Mouse (Mus musculus) gastrocnemius, postnatal 25 days (tissue): ENCODE results near the gene Krtap29-1. TPM values are rescaled to one million over a fixed set of nuclear protein-coding genes. Genes with fewer than 3 reads are reported as not detected.

Source experiments
- DNase-seq: peaks from one replicate; pipeline ENCODE4 v3.0.0; 2022
- total RNA-seq, 2 experiments: library from RNA; stranded (reverse); gene quantifications; 1 replicate in 1 of 2; 2 replicates in 1 of 2; pipeline ENCODE4 v1.2.3; 2021

The Krtap29-1 gene
- total RNA-seq, 2 experiments from 2014 or later = not detected

DNA sequence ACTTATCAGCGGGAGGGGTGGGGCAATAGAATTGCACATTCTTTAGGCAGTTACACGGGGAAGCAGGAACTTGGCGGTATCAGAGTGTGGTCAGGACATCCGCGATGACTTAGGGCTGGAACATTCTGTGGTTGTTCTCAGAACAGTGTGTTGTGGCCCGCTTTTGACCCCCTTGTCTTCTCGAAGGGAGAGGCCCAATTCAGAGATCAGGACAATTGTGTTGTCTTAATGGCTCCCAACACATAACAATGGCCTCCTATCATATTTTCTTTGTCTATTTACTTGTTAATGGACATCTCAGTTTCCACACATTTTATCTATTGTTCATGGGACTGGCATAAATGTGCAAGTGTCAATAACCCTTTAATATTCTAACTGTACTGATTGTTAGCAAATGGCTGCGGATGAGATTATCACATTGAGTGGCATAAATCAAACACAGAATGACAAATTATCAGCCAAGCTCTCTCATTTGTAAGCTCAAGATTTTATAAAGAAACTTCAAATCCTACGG is 41.0 kb downstream of the Krtap29-1 start:
- DNase-seq = no peak

DNA sequence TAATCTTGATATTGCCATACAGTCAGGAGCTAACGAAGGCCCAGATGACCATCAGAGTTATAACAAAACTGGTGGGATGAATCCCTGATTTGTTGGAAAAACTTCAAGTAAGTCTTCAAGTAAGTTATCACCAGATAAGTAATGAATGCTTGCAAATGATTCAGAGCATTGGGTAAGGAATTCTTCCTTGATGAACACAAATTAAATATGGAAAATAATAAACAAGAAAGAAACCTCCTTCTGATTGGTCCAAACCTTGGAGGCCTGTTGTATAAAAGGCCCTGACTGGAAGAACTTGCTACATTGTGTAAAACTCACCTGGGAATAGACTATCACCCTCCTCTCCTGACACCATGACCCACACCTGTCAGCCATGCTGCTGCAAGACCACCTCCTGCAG is 42.9 kb downstream of the Krtap29-1 start, which contains the start of gene Krtap31-2:
Gene Krtap31-2, plus strand, starts transcription at position 301 of the 400 bp plus-strand sequence.
- DNase-seq = no peak

Other genes with a start within 250 kb of the Krtap29-1 start
- gene Gm14180, start 244.8 kb downstream of the Krtap29-1 start, total RNA-seq = not detected
- gene Gm11595, start 206.1 kb downstream of the Krtap29-1 start, total RNA-seq = not detected
- not detected for gene Krtap4-8, start 198.3 kb downstream of the Krtap29-1 start, total RNA-seq
- not detected for gene Krtap4-9, start 193.9 kb downstream of the Krtap29-1 start, total RNA-seq
- not detected for gene Gm11596, start 185.6 kb downstream of the Krtap29-1 start, total RNA-seq
- gene Gm11569, start 180.1 kb downstream of the Krtap29-1 start, total RNA-seq = not detected
- not detected for gene Gm11554, start 174.6 kb downstream of the Krtap29-1 start, total RNA-seq
- gene Krtap4-13, start 169.2 kb downstream of the Krtap29-1 start, total RNA-seq = not detected
- not detected for gene Gm11564, start 163.4 kb downstream of the Krtap29-1 start, total RNA-seq
- not detected for gene 2300003K06Rik, start 141.0 kb downstream of the Krtap29-1 start, total RNA-seq
- not detected for gene Krtap4-16, start 127.4 kb downstream of the Krtap29-1 start, total RNA-seq
- not detected for gene Gm11568, start 121.1 kb downstream of the Krtap29-1 start, total RNA-seq
- gene Gm11559, start 114.6 kb downstream of the Krtap29-1 start, total RNA-seq = not detected
- not detected for gene Krtap9-1, start 105.7 kb downstream of the Krtap29-1 start, total RNA-seq
- gene Gm11567, start 99.9 kb downstream of the Krtap29-1 start, total RNA-seq = not detected
- gene Krtap31-1, start 71.1 kb downstream of the Krtap29-1 start, total RNA-seq = not detected
- gene Gm11565, start 64.3 kb downstream of the Krtap29-1 start, total RNA-seq = not detected
- gene Krtap31-2, start 42.8 kb downstream of the Krtap29-1 start, total RNA-seq = not detected
- gene Krtap9-5, start 30.6 kb downstream of the Krtap29-1 start, total RNA-seq = not detected
- gene Krtap16-1, start 7.5 kb upstream of the Krtap29-1 start, total RNA-seq = not detected
- not detected for gene Krtap17-1, start 14.9 kb upstream of the Krtap29-1 start, total RNA-seq
- not detected for gene Krt33a, start 37.2 kb upstream of the Krtap29-1 start, total RNA-seq
- gene Krt33b, start 50.8 kb upstream of the Krtap29-1 start, total RNA-seq = not detected
- gene Krt34, start 62.5 kb upstream of the Krtap29-1 start, total RNA-seq = not detected
- not detected for gene Krt31, start 71.5 kb upstream of the Krtap29-1 start, total RNA-seq
- not detected for gene Krt32, start 109.2 kb upstream of the Krtap29-1 start, total RNA-seq
- gene Krt35, start 117.2 kb upstream of the Krtap29-1 start, total RNA-seq = not detected
- gene Krt36, start 126.6 kb upstream of the Krtap29-1 start, total RNA-seq = under 1 TPM in 1 of 2 experiments, not detected in 1; 0.16 TPM
- gene Krt13, start 142.5 kb upstream of the Krtap29-1 start, total RNA-seq = not detected
- gene Krt15, start 156.9 kb upstream of the Krtap29-1 start, total RNA-seq = not detected
- gene Krt19, start 169.6 kb upstream of the Krtap29-1 start, total RNA-seq = under 1 TPM in 1 of 2 experiments, not detected in 1; 0.28 TPM
- gene Krt9, start 214.2 kb upstream of the Krtap29-1 start, total RNA-seq = not detected
- not detected for gene Krt14, start 228.5 kb upstream of the Krtap29-1 start, total RNA-seq